Mouse (Mus musculus): ENCODE data around the gene Kirrel2. TPM values are rescaled to one million over a fixed set of nuclear protein-coding genes. Genes with fewer than 3 reads are reported as not detected.
"Not testable (repeated sequence)": the region's sequence is repeated elsewhere in the genome, so short reads cannot be mapped to it uniquely, and the experiment has no call there.

The Kirrel2 gene
- 5.8 and 9.4 TPM in 2 replicates for polyA plus RNA-seq (2011; ENCODE audit: insufficient read depth, insufficient read length, low read depth, missing spikeins)

- no peaks in the 10 kb centered on the region for H3K27me3 ChIP-seq (ENCODE audit: control insufficient read depth, insufficient read depth, low read length, poor library complexity, severe bottlenecking)
- peak within 1 kb of the TSS; percentile 68 for H3K4me3 ChIP-seq (ENCODE audit: low read depth, low read length)
- peaks cover 19% of the 10 kb centered on the region for H3K4me1 ChIP-seq (ENCODE audit: control insufficient read depth, insufficient read depth, low read length)
- H3K9me3 ChIP-seq (replicated peaks; ENCODE audit: control insufficient read depth, insufficient read depth, low read length, poor library complexity, severe bottlenecking), result no peaks in the 10 kb centered on the region
- no peak for TF ChIP-seq POLR2A (IDR thresholded peaks at IDR 0.05; ENCODE audit: insufficient read depth, low read length)
- no peak for TF ChIP-seq EP300 (IDR thresholded peaks at IDR 0.05; ENCODE audit: insufficient read depth, low read depth, low read length)
- no peak for TF ChIP-seq CTCF (IDR thresholded peaks at IDR 0.05; ENCODE audit: low read depth, low read length)
- peak within 1 kb of the TSS; percentile 68 for H3K9ac ChIP-seq (ENCODE audit: low read depth, poor library complexity, severe bottlenecking)
- no peaks in the 10 kb centered on the region; the same call in 1 of the 2 replicates for H3K36me3 ChIP-seq (ENCODE audit: control insufficient read depth, insufficient read depth, low read length, poor library complexity, severe bottlenecking)
- H3K27ac ChIP-seq (ENCODE audit: insufficient read depth, low read length), result peak within 1 kb of the TSS; percentile 2; the same call in 1 of the 2 replicates
Measured at GRCm38 (mm10) chr7:30457629-30458330, at the start of gene Kirrel2, which contains the start of gene Nphs1. TSS of gene Kirrel2 (minus strand) at chr7:30457690. TSS of gene Nphs1 (plus strand) at chr7:30458315.

- H3K4me1 ChIP-seq (ENCODE audit: control insufficient read depth, insufficient read depth, low read length); H3K36me3 ChIP-seq (ENCODE audit: control insufficient read depth, insufficient read depth, low read length, poor library complexity, severe bottlenecking); H3K9ac ChIP-seq (ENCODE audit: low read depth, poor library complexity, severe bottlenecking); H3K4me3 ChIP-seq (ENCODE audit: low read depth, low read length); H3K27me3 ChIP-seq (ENCODE audit: control insufficient read depth, insufficient read depth, low read length, poor library complexity, severe bottlenecking); H3K27ac ChIP-seq (ENCODE audit: insufficient read depth, low read length): not testable (repeated sequence)
- peaks cover 13% of the 10 kb centered on the region for H3K9me3 ChIP-seq (replicated peaks; ENCODE audit: control insufficient read depth, insufficient read depth, low read length, poor library complexity, severe bottlenecking)
Measured at GRCm38 (mm10) chr7:30501159-30501558, 43.7 kb upstream of the Kirrel2 start.

GRCm38 (mm10) chr7:30495506-30496042, 38.1 kb upstream of the Kirrel2 start:
- H3K27me3 ChIP-seq (ENCODE audit: control insufficient read depth, insufficient read depth, low read length, poor library complexity, severe bottlenecking); H3K4me1 ChIP-seq (ENCODE audit: control insufficient read depth, insufficient read depth, low read length); H3K9ac ChIP-seq (ENCODE audit: low read depth, poor library complexity, severe bottlenecking); H3K27ac ChIP-seq (ENCODE audit: insufficient read depth, low read length); H3K4me3 ChIP-seq (ENCODE audit: low read depth, low read length); H3K36me3 ChIP-seq (ENCODE audit: control insufficient read depth, insufficient read depth, low read length, poor library complexity, severe bottlenecking); H3K9me3 ChIP-seq (replicated peaks; ENCODE audit: control insufficient read depth, insufficient read depth, low read length, poor library complexity, severe bottlenecking): not testable (repeated sequence)

GRCm38 (mm10) chr7:30493401-30493931, 36.0 kb upstream of the Kirrel2 start, which contains the start of gene Prodh2:
TSS of gene Prodh2 (plus strand) at chr7:30493622.
- H3K9ac ChIP-seq (ENCODE audit: low read depth, poor library complexity, severe bottlenecking), result peak within 1 kb of the TSS; percentile 34
- no peaks in the 10 kb centered on the region for H3K36me3 ChIP-seq (ENCODE audit: control insufficient read depth, insufficient read depth, low read length, poor library complexity, severe bottlenecking)
- H3K9me3 ChIP-seq (replicated peaks; ENCODE audit: control insufficient read depth, insufficient read depth, low read length, poor library complexity, severe bottlenecking), result no peaks in the 10 kb centered on the region
- H3K4me3 ChIP-seq (ENCODE audit: low read depth, low read length), result peak within 1 kb of the TSS; percentile 58
- no peaks in the 10 kb centered on the region for H3K4me1 ChIP-seq (ENCODE audit: control insufficient read depth, insufficient read depth, low read length)
- TF ChIP-seq POLR2A (IDR thresholded peaks at IDR 0.05; ENCODE audit: insufficient read depth, low read length) (no peak), EP300 (IDR thresholded peaks at IDR 0.05; ENCODE audit: insufficient read depth, low read depth, low read length) (no peak), CTCF (IDR thresholded peaks at IDR 0.05; ENCODE audit: low read depth, low read length) (no peak)
- no peaks in the 10 kb centered on the region for H3K27me3 ChIP-seq (ENCODE audit: control insufficient read depth, insufficient read depth, low read length, poor library complexity, severe bottlenecking)
- H3K27ac ChIP-seq (ENCODE audit: insufficient read depth, low read length), result no peak within 1 kb of the TSS

GRCm38 (mm10) chr7:30492765-30493164, 35.3 kb upstream of the Kirrel2 start:
- Histone ChIP-seq H3K4me3 (ENCODE audit: low read depth, low read length) (no peak overlapping the region), H3K27me3 (ENCODE audit: control insufficient read depth, insufficient read depth, low read length, poor library complexity, severe bottlenecking) (no peaks in the 10 kb centered on the region), H3K36me3 (ENCODE audit: control insufficient read depth, insufficient read depth, low read length, poor library complexity, severe bottlenecking) (no peaks in the 10 kb centered on the region), H3K4me1 (ENCODE audit: control insufficient read depth, insufficient read depth, low read length) (no peaks in the 10 kb centered on the region), H3K9me3 (replicated peaks; ENCODE audit: control insufficient read depth, insufficient read depth, low read length, poor library complexity, severe bottlenecking) (no peaks in the 10 kb centered on the region), H3K27ac (ENCODE audit: insufficient read depth, low read length) (no peak overlapping the region), H3K9ac (ENCODE audit: low read depth, poor library complexity, severe bottlenecking) (no peak overlapping the region)
- TF ChIP-seq CTCF (IDR thresholded peaks at IDR 0.05; ENCODE audit: low read depth, low read length) (peak; percentile 80), POLR2A (IDR thresholded peaks at IDR 0.05; ENCODE audit: insufficient read depth, low read length) (no peak)

- peak overlapping the region; percentile 59 for H3K9ac ChIP-seq (ENCODE audit: low read depth, poor library complexity, severe bottlenecking)
- H3K27ac ChIP-seq (ENCODE audit: insufficient read depth, low read length), result no peak overlapping the region
- peak overlapping the region; percentile 17; the same call in 1 of the 2 replicates for H3K4me3 ChIP-seq (ENCODE audit: low read depth, low read length)
- no peaks in the 10 kb centered on the region for H3K4me1 ChIP-seq (ENCODE audit: control insufficient read depth, insufficient read depth, low read length)
- TF ChIP-seq EP300 (IDR thresholded peaks at IDR 0.05; ENCODE audit: insufficient read depth, low read depth, low read length) (no peak), CTCF (IDR thresholded peaks at IDR 0.05; ENCODE audit: low read depth, low read length) (peak; percentile 10), POLR2A (IDR thresholded peaks at IDR 0.05; ENCODE audit: insufficient read depth, low read length) (no peak)
- H3K27me3 ChIP-seq (ENCODE audit: control insufficient read depth, insufficient read depth, low read length, poor library complexity, severe bottlenecking), result no peaks in the 10 kb centered on the region
- no peaks in the 10 kb centered on the region for H3K9me3 ChIP-seq (replicated peaks; ENCODE audit: control insufficient read depth, insufficient read depth, low read length, poor library complexity, severe bottlenecking)
- no peaks in the 10 kb centered on the region for H3K36me3 ChIP-seq (ENCODE audit: control insufficient read depth, insufficient read depth, low read length, poor library complexity, severe bottlenecking)
Measured at GRCm38 (mm10) chr7:30490957-30491307, 33.4 kb upstream of the Kirrel2 start.
